Mouse (Mus musculus) stomach, postnatal 0 days (tissue): ENCODE results near the gene Dnmt3b.

Experiments
- CTCF ChIP-seq: IDR thresholded peaks from 2 replicates; pipeline ENCODE4 v1.5.1; 2016; ENCODE audit warnings: antibody characterized with exemption, low read depth, mild to moderate bottlenecking, moderate library complexity
- EP300 ChIP-seq: optimal IDR thresholded peaks from 2 replicates; pipeline ENCODE3; 2016; ENCODE audit warnings: antibody characterized with exemption

DNA sequence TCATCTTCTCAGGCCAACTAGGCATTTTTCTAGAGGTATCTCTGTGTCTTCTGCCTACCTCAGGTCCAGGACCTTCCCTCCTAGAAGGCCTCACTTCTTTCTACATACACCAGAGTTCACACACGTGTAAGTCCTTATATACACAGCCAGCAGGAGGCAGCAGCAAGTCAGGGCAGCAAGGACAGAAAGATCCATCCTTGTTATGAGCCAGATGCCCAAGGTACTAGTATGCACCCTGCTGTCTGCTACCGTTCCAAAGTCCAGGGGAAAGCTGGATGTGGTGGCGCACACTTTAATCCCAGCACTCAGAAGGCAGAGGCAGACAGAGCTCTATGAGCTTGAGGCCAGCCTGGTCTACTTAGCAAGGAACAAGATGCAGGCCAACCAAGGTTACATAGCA is 42.8 kb upstream of the Dnmt3b start:
- TF ChIP-seq EP300 (no peak), CTCF (peak; percentile 47)
